Mouse (Mus musculus): Measurements from ENCODE around the gene Cd38. TPM values are rescaled to one million over a fixed set of nuclear protein-coding genes. Genes with fewer than 3 reads are reported as not detected.

The Cd38 gene
- polyA plus RNA-seq (2015; fragmentation: Nextera tagmentation; extraction: Ambion mirVana): 15.3 and 16.6 TPM in 2 replicates

DNA sequence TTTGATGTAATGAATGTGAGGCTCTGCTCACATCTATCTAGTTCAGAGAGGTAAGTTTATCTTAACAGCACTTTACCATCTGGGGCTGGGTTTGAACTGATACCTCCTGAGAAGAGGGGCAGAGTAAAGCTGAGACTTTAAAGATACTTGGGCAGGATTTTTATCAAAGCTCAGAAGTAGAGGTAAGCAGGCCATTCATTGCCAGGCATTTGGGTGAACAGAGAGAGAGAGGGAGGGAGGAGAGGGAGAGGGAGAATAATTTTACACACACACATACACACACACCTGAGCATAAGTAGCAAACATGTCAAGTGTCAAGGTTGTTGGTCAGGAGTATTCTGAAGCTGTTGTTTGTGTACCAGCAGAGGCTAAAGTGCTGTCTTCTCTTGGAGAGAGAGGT is at the start of gene Cd38:
Gene Cd38 (plus strand): TSS at position 301 of the 400 bp plus-strand sequence.
- no peaks in the 10 kb centered on the region for H3K36me3 ChIP-seq (ENCODE audit: control insufficient read depth, insufficient read depth)
- no peaks in the 10 kb centered on the region for H3K9me3 ChIP-seq (replicated peaks; ENCODE audit: control insufficient read depth, low read length)
- ATAC-seq (ENCODE audit: low read depth): no peak
- H3K27me3 ChIP-seq (ENCODE audit: control insufficient read depth, insufficient read depth, low read depth, low read length): no peaks in the 10 kb centered on the region
- peak within 1 kb of the TSS; percentile 43 for H3K4me3 ChIP-seq (ENCODE audit: low read depth, low read length)
- peak within 1 kb of the TSS; percentile 30; the same call in 1 of the 2 replicates for H3K9ac ChIP-seq (ENCODE audit: low read depth, low read length)
- peak within 1 kb of the TSS; percentile 60 for H3K4me2 ChIP-seq (ENCODE audit: low read depth, low read length)
- peak within 1 kb of the TSS; percentile 52; the same call in 1 of the 2 replicates for H3K27ac ChIP-seq (ENCODE audit: low read length)
- no peaks in the 10 kb centered on the region; the same call in 1 of the 2 replicates for H3K4me1 ChIP-seq (ENCODE audit: control insufficient read depth, low read depth, low read length)

GRCm38 (mm10) chr5:43818695-43819094 is 49.7 kb upstream of the Cd38 start, which contains the start of gene Bst1:
TSS of gene Bst1 (plus strand) at chr5:43818885.
- Histone ChIP-seq H3K27ac (ENCODE audit: low read length) (no peak within 1 kb of the TSS), H3K4me2 (ENCODE audit: low read depth, low read length) (no peak within 1 kb of the TSS), H3K36me3 (ENCODE audit: control insufficient read depth, insufficient read depth) (no peaks in the 10 kb centered on the region), H3K4me1 (ENCODE audit: control insufficient read depth, low read depth, low read length) (no peaks in the 10 kb centered on the region; the same call in 1 of the 2 replicates), H3K9ac (ENCODE audit: low read depth, low read length) (no peak within 1 kb of the TSS), H3K4me3 (ENCODE audit: low read depth, low read length) (0 out of 2 replicates have a peak within 1 kb of the TSS, but pooled peaks have one; percentile 13), H3K27me3 (ENCODE audit: control insufficient read depth, insufficient read depth, low read depth, low read length) (no peaks in the 10 kb centered on the region), H3K9me3 (replicated peaks; ENCODE audit: control insufficient read depth, low read length) (no peaks in the 10 kb centered on the region)
- no peak for ATAC-seq (ENCODE audit: low read depth)
- WGBS (ENCODE audit: insufficient replicate concordance): 46% methylated on average over 12 of the region's 12 CpGs

DNA sequence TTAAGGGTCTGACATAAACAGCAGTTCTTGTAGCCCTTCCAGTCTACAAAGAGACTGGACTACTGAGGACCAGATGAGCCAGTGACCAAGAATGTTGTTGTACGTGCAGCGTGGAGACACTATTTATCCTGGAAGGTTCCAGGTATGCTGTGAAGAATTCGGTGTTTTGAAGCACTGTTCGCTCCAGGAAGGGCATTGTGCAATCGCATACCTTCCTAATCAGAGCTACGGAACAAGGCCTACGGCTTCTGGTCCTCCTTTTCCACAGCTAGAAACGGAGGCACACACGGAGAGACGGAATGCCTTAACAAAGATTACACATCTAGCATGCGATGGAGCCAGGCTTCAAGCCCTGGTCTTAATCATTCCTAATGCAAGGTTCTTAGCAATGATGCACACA is 47.6 kb upstream of the Cd38 start:
- Histone ChIP-seq H3K36me3 (ENCODE audit: control insufficient read depth, insufficient read depth) (no peaks in the 10 kb centered on the region), H3K9me3 (replicated peaks; ENCODE audit: control insufficient read depth, low read length) (no peaks in the 10 kb centered on the region), H3K4me1 (ENCODE audit: control insufficient read depth, low read depth, low read length) (no peaks in the 10 kb centered on the region; the same call in 1 of the 2 replicates), H3K9ac (ENCODE audit: low read depth, low read length) (no peak overlapping the region), H3K4me3 (ENCODE audit: low read depth, low read length) (no peak overlapping the region), H3K27ac (ENCODE audit: low read length) (no peak overlapping the region), H3K4me2 (ENCODE audit: low read depth, low read length) (no peak overlapping the region), H3K27me3 (ENCODE audit: control insufficient read depth, insufficient read depth, low read depth, low read length) (no peaks in the 10 kb centered on the region)
- 66% methylated on average over 11 of the region's 11 CpGs for WGBS (ENCODE audit: insufficient replicate concordance)
- ATAC-seq (ENCODE audit: low read depth): no peak

GRCm38 (mm10) chr5:43821538-43821937 is 46.8 kb upstream of the Cd38 start, which contains the start of gene Fbxl5:
TSS of gene Fbxl5 (minus strand) at chr5:43821638.
- no peak for ATAC-seq (ENCODE audit: low read depth)
- Histone ChIP-seq H3K4me2 (ENCODE audit: low read depth, low read length) (no peak within 1 kb of the TSS), H3K9ac (ENCODE audit: low read depth, low read length) (no peak within 1 kb of the TSS), H3K36me3 (ENCODE audit: control insufficient read depth, insufficient read depth) (no peaks in the 10 kb centered on the region), H3K9me3 (replicated peaks; ENCODE audit: control insufficient read depth, low read length) (no peaks in the 10 kb centered on the region), H3K4me3 (ENCODE audit: low read depth, low read length) (no peak within 1 kb of the TSS), H3K27me3 (ENCODE audit: control insufficient read depth, insufficient read depth, low read depth, low read length) (no peaks in the 10 kb centered on the region), H3K4me1 (ENCODE audit: control insufficient read depth, low read depth, low read length) (no peaks in the 10 kb centered on the region; the same call in 1 of the 2 replicates), H3K27ac (ENCODE audit: low read length) (no peak within 1 kb of the TSS)
- 78% methylated on average over 19 of the region's 19 CpGs for WGBS (ENCODE audit: insufficient replicate concordance)

- Histone ChIP-seq H3K4me2 (ENCODE audit: low read depth, low read length) (no peak overlapping the region), H3K27ac (ENCODE audit: low read length) (no peak overlapping the region), H3K36me3 (ENCODE audit: control insufficient read depth, insufficient read depth) (no peaks in the 10 kb centered on the region), H3K27me3 (ENCODE audit: control insufficient read depth, insufficient read depth, low read depth, low read length) (no peaks in the 10 kb centered on the region), H3K9me3 (replicated peaks; ENCODE audit: control insufficient read depth, low read length) (no peaks in the 10 kb centered on the region), H3K4me3 (ENCODE audit: low read depth, low read length) (no peak overlapping the region), H3K4me1 (ENCODE audit: control insufficient read depth, low read depth, low read length) (no peaks in the 10 kb centered on the region; the same call in 1 of the 2 replicates), H3K9ac (ENCODE audit: low read depth, low read length) (no peak overlapping the region)
- ATAC-seq (ENCODE audit: low read depth): no peak
- 81% methylated on average over 8 of the region's 8 CpGs for WGBS (ENCODE audit: insufficient replicate concordance)
Measured at GRCm38 (mm10) chr5:43822199-43822598, 46.2 kb upstream of the Cd38 start.

DNA sequence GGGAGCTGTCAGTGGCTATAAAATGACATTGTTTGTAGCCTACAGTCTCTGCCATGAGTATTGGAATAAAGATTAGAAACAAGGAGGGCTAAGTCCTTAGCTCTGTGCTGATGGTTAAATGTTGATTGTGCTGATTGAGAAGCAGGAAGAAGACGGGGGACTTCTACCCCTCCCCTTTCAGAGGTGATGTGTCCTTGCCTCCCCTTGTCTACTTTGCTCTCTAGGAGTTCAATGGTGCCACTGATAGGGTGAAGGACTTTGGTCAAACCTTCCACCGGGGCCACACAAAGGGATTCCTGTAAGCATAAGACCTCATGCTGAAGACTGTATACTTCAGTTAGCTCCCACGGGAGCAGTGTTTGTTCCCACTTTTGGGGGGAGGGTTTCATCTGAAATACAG is 45.5 kb upstream of the Cd38 start:
- H3K36me3 ChIP-seq (ENCODE audit: control insufficient read depth, insufficient read depth): no peaks in the 10 kb centered on the region
- H3K4me3 ChIP-seq (ENCODE audit: low read depth, low read length): no peak overlapping the region
- ATAC-seq (ENCODE audit: low read depth): no peak
- H3K9me3 ChIP-seq (replicated peaks; ENCODE audit: control insufficient read depth, low read length): no peaks in the 10 kb centered on the region
- no peaks in the 10 kb centered on the region; the same call in 1 of the 2 replicates for H3K4me1 ChIP-seq (ENCODE audit: control insufficient read depth, low read depth, low read length)
- 47% methylated on average over 3 of the region's 3 CpGs for WGBS (ENCODE audit: insufficient replicate concordance)
- H3K4me2 ChIP-seq (ENCODE audit: low read depth, low read length): no peak overlapping the region
- no peak overlapping the region for H3K9ac ChIP-seq (ENCODE audit: low read depth, low read length)
- no peak overlapping the region for H3K27ac ChIP-seq (ENCODE audit: low read length)
- H3K27me3 ChIP-seq (ENCODE audit: control insufficient read depth, insufficient read depth, low read depth, low read length): no peaks in the 10 kb centered on the region

GRCm38 (mm10) chr5:43824580-43824979 is 43.8 kb upstream of the Cd38 start:
- H3K27ac ChIP-seq (ENCODE audit: low read length): no peak overlapping the region
- H3K9me3 ChIP-seq (replicated peaks; ENCODE audit: control insufficient read depth, low read length): no peaks in the 10 kb centered on the region
- 61% methylated on average over 3 of the region's 3 CpGs for WGBS (ENCODE audit: insufficient replicate concordance)
- no peaks in the 10 kb centered on the region for H3K27me3 ChIP-seq (ENCODE audit: control insufficient read depth, insufficient read depth, low read depth, low read length)
- H3K36me3 ChIP-seq (ENCODE audit: control insufficient read depth, insufficient read depth): no peaks in the 10 kb centered on the region
- peak; percentile 24 for ATAC-seq (ENCODE audit: low read depth)
- H3K9ac ChIP-seq (ENCODE audit: low read depth, low read length): no peak overlapping the region
- no peak overlapping the region for H3K4me2 ChIP-seq (ENCODE audit: low read depth, low read length)
- no peaks in the 10 kb centered on the region for H3K4me1 ChIP-seq (ENCODE audit: control insufficient read depth, low read depth, low read length)
- no peak overlapping the region for H3K4me3 ChIP-seq (ENCODE audit: low read depth, low read length)

DNA sequence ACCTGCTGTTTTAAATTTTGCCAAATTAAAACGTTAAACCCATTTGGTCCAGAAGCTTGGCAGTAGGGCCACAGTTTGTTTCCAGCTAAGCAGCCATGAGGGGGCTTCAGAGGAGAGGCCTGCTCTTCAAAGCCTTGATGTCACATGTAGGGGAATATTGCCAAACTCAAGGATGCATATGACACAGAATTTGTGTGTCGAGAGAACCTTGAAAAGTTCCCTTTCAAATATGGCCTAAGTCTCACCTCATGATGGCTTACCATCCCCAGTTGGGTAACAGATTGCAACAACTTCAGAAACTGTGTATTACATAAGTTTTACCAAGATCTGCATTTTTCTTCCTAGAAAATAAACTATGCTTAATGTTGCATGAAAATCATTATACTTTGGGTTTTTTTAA is 41.5 kb upstream of the Cd38 start:
- no peak for ATAC-seq (ENCODE audit: low read depth)
- 75% methylated on average over 2 of the region's 2 CpGs for WGBS (ENCODE audit: insufficient replicate concordance)
- H3K27ac ChIP-seq (ENCODE audit: low read length): peak overlapping the region; percentile 1; the same call in 1 of the 2 replicates
- H3K27me3 ChIP-seq (ENCODE audit: control insufficient read depth, insufficient read depth, low read depth, low read length): no peaks in the 10 kb centered on the region
- no peaks in the 10 kb centered on the region for H3K9me3 ChIP-seq (replicated peaks; ENCODE audit: control insufficient read depth, low read length)
- H3K4me2 ChIP-seq (ENCODE audit: low read depth, low read length): no peak overlapping the region
- no peak overlapping the region for H3K4me3 ChIP-seq (ENCODE audit: low read depth, low read length)
- H3K4me1 ChIP-seq (ENCODE audit: control insufficient read depth, low read depth, low read length): no peaks in the 10 kb centered on the region
- no peaks in the 10 kb centered on the region for H3K36me3 ChIP-seq (ENCODE audit: control insufficient read depth, insufficient read depth)
- no peak overlapping the region for H3K9ac ChIP-seq (ENCODE audit: low read depth, low read length)

GRCm38 (mm10) chr5:43827366-43827765 is 41.0 kb upstream of the Cd38 start:
- WGBS (ENCODE audit: insufficient replicate concordance): 68% methylated on average over 9 of the region's 9 CpGs
- Histone ChIP-seq H3K36me3 (ENCODE audit: control insufficient read depth, insufficient read depth) (no peaks in the 10 kb centered on the region), H3K27ac (ENCODE audit: low read length) (no peak overlapping the region), H3K4me1 (ENCODE audit: control insufficient read depth, low read depth, low read length) (no peaks in the 10 kb centered on the region), H3K9ac (ENCODE audit: low read depth, low read length) (no peak overlapping the region), H3K27me3 (ENCODE audit: control insufficient read depth, insufficient read depth, low read depth, low read length) (no peaks in the 10 kb centered on the region), H3K4me3 (ENCODE audit: low read depth, low read length) (no peak overlapping the region), H3K9me3 (replicated peaks; ENCODE audit: control insufficient read depth, low read length) (no peaks in the 10 kb centered on the region), H3K4me2 (ENCODE audit: low read depth, low read length) (no peak overlapping the region)
- no peak for ATAC-seq (ENCODE audit: low read depth)

Data from liver, embryonic 16.5 days (tissue).